Mouse (Mus musculus) CH12.LX (cell line): Measurements from ENCODE around the gene Patj.

Experiments
- CTCF ChIP-seq, 2 experiments: IDR thresholded peaks in 1 of 2; conservative IDR thresholded peaks in 1 of 2; 2 replicates each; pipeline ENCODE4 v1.5.1; 2011 to 2012; ENCODE audit warnings: low read depth in 2 of 2, low read length in 2 of 2, improper control_type of control experiment in 1 of 2, inconsistent platforms in 1 of 2, mild to moderate bottlenecking in 1 of 2, moderate library complexity in 1 of 2
- TCF12 ChIP-seq: IDR thresholded peaks from 2 replicates; pipeline ENCODE4 v1.6.1; 2014; ENCODE audit warnings: low read depth, mild to moderate bottlenecking, inconsistent platforms, low read length, improper control_type of control experiment
- UBTF ChIP-seq: IDR thresholded peaks from 2 replicates; pipeline ENCODE4 v1.6.1; 2012; ENCODE audit warnings: low read depth, mild to moderate bottlenecking, inconsistent platforms, low read length, improper control_type of control experiment, moderate library complexity

- TF ChIP-seq CTCF (conservative IDR thresholded peaks at IDR 0.05 in 1 of 2, IDR thresholded peaks at IDR 0.05 in 1 of 2; ENCODE audit: low read depth in 2 of 2, low read length in 2 of 2) (no peak), UBTF (no peak), TCF12 (no peak)
These were observed 59.8 kb downstream of the Patj start for GRCm38 (mm10) chr4:98455352-98455751.
